ENCODE assay signal across 9 mouse cellular contexts in genomic region chr13:29232681-29233080, GRCm38 (mm10).
DNase-seq lines count a peak whose midpoint lies in the region; ATAC-seq and TF ChIP-seq lines count a peak whose summit lies in the region.
"Had no signal": no experiment of that assay in that cellular context is flagged by ENCODE, and none has a peak within 500 bp of the region (broad histone marks: within the 10 kb centered on the region; RNA-seq: fewer than 3 reads in every experiment).

No protein-coding gene starts in this region.

- H3K4me2 ChIP-seq in limb, embryonic 14.5 days (replicated peaks; ENCODE audit: low read depth, low read length, severe bottlenecking), result no peak overlapping the region
- no peak overlapping the region for H3K4me2 ChIP-seq in kidney, embryonic 14.5 days (replicated peaks; ENCODE audit: low read depth, low read length)
- H3K4me2 ChIP-seq in stomach, postnatal 0 days (replicated peaks; ENCODE audit: low read depth), result no peak overlapping the region
- H3K4me2 ChIP-seq: neural tube, embryonic 12.5 days had no signal

- no peak overlapping the region for H3K27ac ChIP-seq in limb, embryonic 14.5 days (replicated peaks; ENCODE audit: low read depth, low read length)
- H3K27ac ChIP-seq in limb, embryonic 10.5 days, result no peak overlapping the region
- no peak overlapping the region for H3K27ac ChIP-seq in MEL (ENCODE audit: control insufficient read depth, low read depth, low read length)
- H3K27ac ChIP-seq in kidney, embryonic 14.5 days (ENCODE audit: low read depth, low read length), result no peak overlapping the region
- no peak overlapping the region for H3K27ac ChIP-seq in stomach, postnatal 0 days (replicated peaks)
- H3K27ac ChIP-seq: neural tube, embryonic 12.5 days had no signal

- no peak for TF ChIP-seq EP300 in MEL (IDR thresholded peaks at IDR 0.05; ENCODE audit: low read depth in 1 of 2, low read length in 2 of 2)
- TF ChIP-seq EP300 in stomach, postnatal 0 days (optimal IDR thresholded peaks at IDR 0.05), result no peak

- H3K9me3 ChIP-seq in limb, embryonic 14.5 days (ENCODE audit: control insufficient read depth, low read length), result no peaks in the 10 kb centered on the region; the same call in 1 of the 2 replicates
- H3K9me3 ChIP-seq in limb, embryonic 10.5 days (replicated peaks), result peaks cover 4% of the 10 kb centered on the region; the same call in 1 of the 2 replicates
- H3K9me3 ChIP-seq in MEL (replicated peaks; ENCODE audit: insufficient read depth, low read length), result no peaks in the 10 kb centered on the region
- H3K9me3 ChIP-seq in kidney, embryonic 14.5 days (ENCODE audit: control insufficient read depth, low read length), result no peaks in the 10 kb centered on the region; the same call in 1 of the 2 replicates
- H3K9me3 ChIP-seq in stomach, postnatal 0 days (ENCODE audit: control insufficient read depth, low read length), result no peaks in the 10 kb centered on the region

- H3K36me3 ChIP-seq in limb, embryonic 14.5 days (ENCODE audit: control insufficient read depth, insufficient read depth, low read length), result no peaks in the 10 kb centered on the region
- no peaks in the 10 kb centered on the region for H3K36me3 ChIP-seq in limb, embryonic 10.5 days
- H3K36me3 ChIP-seq in MEL (ENCODE audit: control insufficient read depth in 1 of 2, insufficient read depth in 2 of 2, low read length in 2 of 2), result no peaks in the 10 kb centered on the region
- H3K36me3 ChIP-seq in kidney, embryonic 14.5 days (ENCODE audit: control insufficient read depth, insufficient read depth, low read length), result no peaks in the 10 kb centered on the region
- H3K36me3 ChIP-seq in stomach, postnatal 0 days (ENCODE audit: control insufficient read depth, insufficient read depth, low read length), result no peaks in the 10 kb centered on the region
- H3K36me3 ChIP-seq: neural tube, embryonic 12.5 days had no signal

- no peak for TF ChIP-seq CTCF in MEL (IDR thresholded peaks at IDR 0.05 in 2 of 3, conservative IDR thresholded peaks at IDR 0.05 in 1 of 3; ENCODE audit: control insufficient read depth in 1 of 3, insufficient read depth in 1 of 3, low read depth in 2 of 3, low read length in 3 of 3, poor library complexity in 1 of 3, severe bottlenecking in 1 of 3)
- no peak for TF ChIP-seq CTCF in stomach, postnatal 0 days (IDR thresholded peaks at IDR 0.05; ENCODE audit: low read depth)

- no peak overlapping the region for H3K9ac ChIP-seq in limb, embryonic 14.5 days (ENCODE audit: low read depth, low read length, severe bottlenecking)
- no peak overlapping the region for H3K9ac ChIP-seq in MEL (ENCODE audit: control insufficient read depth, low read depth, low read length, poor library complexity, severe bottlenecking)
- no peak overlapping the region for H3K9ac ChIP-seq in kidney, embryonic 14.5 days (ENCODE audit: low read depth, low read length)
- no peak overlapping the region for H3K9ac ChIP-seq in stomach, postnatal 0 days (ENCODE audit: low read length)
- H3K9ac ChIP-seq: neural tube, embryonic 12.5 days had no signal

- H3K4me3 ChIP-seq in limb, embryonic 14.5 days (replicated peaks; ENCODE audit: low read length), result no peak overlapping the region
- no peak overlapping the region for H3K4me3 ChIP-seq in limb, embryonic 10.5 days
- H3K4me3 ChIP-seq in MEL (ENCODE audit: control insufficient read depth in 1 of 2, insufficient read depth in 1 of 2, low read depth in 2 of 2, low read length in 2 of 2), result no peak overlapping the region
- H3K4me3 ChIP-seq in kidney, embryonic 14.5 days (ENCODE audit: low read length), result no peak overlapping the region
- H3K4me3 ChIP-seq in stomach, postnatal 0 days (ENCODE audit: low read depth, low read length), result no peak overlapping the region
- H3K4me3 ChIP-seq: neural tube, embryonic 12.5 days had no signal

- peak; percentile 40 for DNase-seq in adrenal gland, adult 2 months
- no peak for DNase-seq in adrenal gland, postnatal 25 days
- peak; percentile 20 for DNase-seq in limb, embryonic 14.5 days (ENCODE audit: low spot score)
- DNase-seq in limb, embryonic 10.5 days (ENCODE audit: low spot score), result no peak
- DNase-seq in MEL (ENCODE audit: low read depth, low spot score), result peak; percentile 44
- no peak for DNase-seq in stomach, postnatal 0 days (ENCODE audit: low spot score)
- DNase-seq in heart, postnatal 10 days, result no peak

- TF ChIP-seq POLR2A in limb, embryonic 14.5 days (IDR thresholded peaks at IDR 0.05; ENCODE audit: borderline replicate concordance, extremely low read depth, insufficient read depth, insufficient read length), result no peak
- TF ChIP-seq POLR2A in MEL (IDR thresholded peaks at IDR 0.05; ENCODE audit: control insufficient read depth in 1 of 2, insufficient read depth in 1 of 2, low read depth in 1 of 2, low read length in 2 of 2, poor library complexity in 1 of 2), result no peak

- H3K4me1 ChIP-seq in limb, embryonic 14.5 days (ENCODE audit: control insufficient read depth, insufficient read depth, low read length), result no peaks in the 10 kb centered on the region
- no peaks in the 10 kb centered on the region for H3K4me1 ChIP-seq in limb, embryonic 10.5 days
- no peaks in the 10 kb centered on the region for H3K4me1 ChIP-seq in MEL (ENCODE audit: control insufficient read depth in 1 of 2, insufficient read depth in 2 of 2, low read length in 2 of 2)
- 0 out of 2 replicates have a peak, but pooled peaks cover 5% of the 10 kb centered on the region for H3K4me1 ChIP-seq in kidney, embryonic 14.5 days (ENCODE audit: control insufficient read depth, insufficient read depth, low read length)
- H3K4me1 ChIP-seq in stomach, postnatal 0 days (replicated peaks; ENCODE audit: control insufficient read depth, insufficient read depth), result no peaks in the 10 kb centered on the region
- H3K4me1 ChIP-seq: neural tube, embryonic 12.5 days had no signal

- ATAC-seq in limb, embryonic 14.5 days (ENCODE audit: low FRiP score, low read depth), result no peak
- 0 out of 2 replicates have a peak, but pooled peaks have one; percentile 46 for ATAC-seq in kidney, embryonic 14.5 days (ENCODE audit: low FRiP score, low TSS enrichment)
- ATAC-seq in stomach, postnatal 0 days (ENCODE audit: low FRiP score, low TSS enrichment), result no peak

- intact Hi-C loops in heart, postnatal 10 days (cut with DNase I), result no loop called here

- WGBS in limb, embryonic 14.5 days, result 57% methylated on average over 4 of the region's 4 CpGs
- WGBS in limb, embryonic 10.5 days, result 72% methylated on average over 4 of the region's 4 CpGs
- 39% methylated on average over 4 of the region's 4 CpGs for WGBS in kidney, embryonic 14.5 days
- WGBS in stomach, postnatal 0 days, result 37% methylated on average over 4 of the region's 4 CpGs

- H3K79me2 ChIP-seq in MEL (ENCODE audit: control insufficient read depth, insufficient read depth, low read length, poor library complexity), result no peaks in the 10 kb centered on the region

- TF ChIP-seq RAD21 in MEL (IDR thresholded peaks at IDR 0.05; ENCODE audit: low read depth, low read length), result no peak

- H3K27me3 ChIP-seq in limb, embryonic 14.5 days (ENCODE audit: control insufficient read depth, insufficient read depth, low read length), result no peaks in the 10 kb centered on the region
- H3K27me3 ChIP-seq in limb, embryonic 10.5 days (ENCODE audit: low read depth, poor library complexity, severe bottlenecking), result no peaks in the 10 kb centered on the region
- no peaks in the 10 kb centered on the region for H3K27me3 ChIP-seq in MEL (ENCODE audit: control insufficient read depth in 1 of 2, insufficient read depth in 2 of 2, low read length in 2 of 2)
- no peaks in the 10 kb centered on the region for H3K27me3 ChIP-seq in kidney, embryonic 14.5 days (ENCODE audit: control insufficient read depth, insufficient read depth, low read length)
- H3K27me3 ChIP-seq in stomach, postnatal 0 days (ENCODE audit: control insufficient read depth, insufficient read depth, low read length), result no peaks in the 10 kb centered on the region
- H3K27me3 ChIP-seq: neural tube, embryonic 12.5 days had no signal

TF ChIP-seq in MEL, 35 proteins besides CTCF, POLR2A, EP300 and RAD21:
- TF ChIP-seq UBTF (IDR thresholded peaks at IDR 0.05; ENCODE audit: borderline replicate concordance, insufficient read depth, low read depth, low read length), result no peak
- TF ChIP-seq BHLHE40 (IDR thresholded peaks at IDR 0.05; ENCODE audit: borderline replicate concordance, low read depth, low read length), result no peak
- TF ChIP-seq HCFC1 (IDR thresholded peaks at IDR 0.05; ENCODE audit: low read depth, low read length), result no peak
- TF ChIP-seq MAFK (IDR thresholded peaks at IDR 0.05; ENCODE audit: borderline replicate concordance, low read depth, low read length), result no peak
- no peak for TF ChIP-seq MXI1 (IDR thresholded peaks at IDR 0.05; ENCODE audit: low read depth, low read length)
- no peak for TF ChIP-seq GATA1 (IDR thresholded peaks at IDR 0.05; ENCODE audit: low read depth, low read length)
- TF ChIP-seq USF1 (IDR thresholded peaks at IDR 0.05; ENCODE audit: low read depth, low read length), result no peak
- no peak for TF ChIP-seq ZC3H11A (IDR thresholded peaks at IDR 0.05; ENCODE audit: low read depth, low read length)

Comparison
In these comparisons a context has a peak if more than half of its experiments do, and no peak if none do; other contexts are left out.
1. DNase-seq: peak in adrenal gland, adult 2 months (single experiment), limb, embryonic 14.5 days (single experiment) and MEL (single experiment); none in adrenal gland, postnatal 25 days (single experiment), limb, embryonic 10.5 days (single experiment), stomach, postnatal 0 days (single experiment) and heart, postnatal 10 days (0 of 2).